Mouse (Mus musculus) liver, adult 10 weeks (tissue): ENCODE data around the gene Amdhd1. TPM values are rescaled to one million over a fixed set of nuclear protein-coding genes. Genes with fewer than 3 reads are reported as not detected.

ENCODE experiments used
- polyA plus RNA-seq: library from polyadenylated mRNA; stranded (reverse); fragments of 350-450 nt; fragmentation: Illumina TruSeq; extraction: RNeasy Lipid Tissue Mini Kit (QIAGEN cat#74804); gene quantifications from one replicate; pipeline ENCODE4 v1.2.3, GENCODE M21; 2014; ENCODE audit warnings: low read depth, low replicate concordance

Amdhd1 gene
- polyA plus RNA-seq, result 197 TPM

GRCm38 (mm10) chr10:93539775-93540430 is at the start of gene Amdhd1:
Gene Amdhd1 (minus strand): TSS chr10:93540033.

GRCm38 (mm10) chr10:93589281-93589848 is 49.5 kb upstream of the Amdhd1 start, which contains the start of gene Snrpf:
Gene Snrpf (minus strand): TSS chr10:93589706.

DNA sequence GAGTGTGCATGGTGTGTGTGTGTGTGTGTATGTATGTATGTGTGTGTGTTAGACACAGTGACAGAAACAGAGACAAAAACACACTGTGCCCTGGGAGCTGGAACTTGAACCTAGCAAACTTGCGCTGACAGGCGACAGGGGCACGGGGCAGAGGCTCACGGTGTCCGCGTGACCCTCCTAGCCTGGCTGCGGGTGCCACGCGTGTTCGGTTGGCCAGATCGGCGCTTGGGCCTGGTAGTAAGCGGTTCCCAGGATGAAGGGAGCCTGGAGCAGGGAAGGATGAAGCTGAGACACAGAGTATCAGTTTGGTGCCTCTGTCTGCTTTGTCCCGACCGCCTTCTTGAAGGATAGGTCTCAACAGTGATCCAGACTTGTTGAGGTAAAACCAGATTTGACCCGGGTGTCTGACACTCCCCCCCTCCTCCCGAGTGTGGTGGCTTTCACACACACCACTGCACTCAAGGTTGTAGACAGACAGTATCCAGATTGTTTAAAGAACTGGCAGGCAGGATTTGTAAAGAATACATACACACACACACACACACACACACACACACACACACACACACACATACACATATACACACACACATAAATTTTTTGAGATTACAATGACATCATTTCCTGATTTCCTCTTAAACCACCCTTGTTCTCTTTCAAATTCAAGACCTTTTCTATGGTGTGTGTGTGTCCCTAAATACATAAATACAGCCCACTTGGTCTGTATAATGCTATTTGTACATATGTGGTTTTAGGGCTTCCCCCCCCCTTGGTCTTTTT is 788 bp upstream of the Amdhd1 start, which contains the start of gene Ccdc38:
TSS of gene Ccdc38 (plus strand) at position 202 of the 780 bp plus-strand sequence.

DNA sequence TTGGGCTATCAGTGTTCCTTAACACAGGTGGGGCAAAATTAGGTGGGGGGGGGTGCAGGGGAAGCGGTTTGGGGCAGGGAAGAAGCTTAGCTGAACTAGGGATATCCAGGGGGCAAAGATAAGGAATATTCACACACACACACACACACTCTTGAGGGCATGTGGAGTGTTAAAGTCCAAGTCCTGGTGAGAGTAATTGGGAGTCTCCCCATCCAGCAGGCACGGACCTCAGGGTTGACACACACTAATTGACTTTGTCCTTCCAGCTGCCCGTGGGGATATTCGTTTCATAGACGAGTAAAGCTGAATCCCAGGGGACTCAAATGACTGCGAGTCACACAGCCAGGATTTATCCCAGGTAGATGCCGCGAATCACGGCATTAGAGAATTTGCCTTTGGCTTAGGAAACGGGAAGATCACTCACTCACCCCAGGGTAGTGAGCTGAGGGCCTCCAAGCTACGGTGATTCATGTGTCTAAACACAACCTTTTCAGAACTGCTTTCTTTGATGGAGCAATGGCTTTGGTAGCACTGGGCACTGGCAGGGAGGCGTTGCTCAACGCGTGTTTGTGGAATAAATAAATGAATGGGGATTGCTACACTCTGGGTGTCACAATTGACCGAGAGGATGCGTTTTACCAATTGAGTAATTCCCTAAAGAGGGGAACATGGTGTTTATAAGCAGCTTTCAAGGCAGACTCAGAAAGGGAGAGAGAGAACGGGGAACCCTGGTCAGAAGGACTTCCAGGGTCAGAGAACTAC is 51.6 kb downstream of the Amdhd1 start, which contains the start of gene Hal:
TSS of gene Hal (plus strand) at position 703 of the 762 bp plus-strand sequence.

Other genes starting within 250 kb of the Amdhd1 start
- 7.2 TPM for gene Elk3, start 228.9 kb downstream of the Amdhd1 start, polyA plus RNA-seq
- gene Lta4h, start 86.6 kb downstream of the Amdhd1 start, polyA plus RNA-seq, result 24.1 TPM
- gene Hal, start 51.3 kb downstream of the Amdhd1 start, polyA plus RNA-seq, result 236 TPM
- gene Ccdc38, start 599 bp upstream of the Amdhd1 start, polyA plus RNA-seq, result 0.64 TPM
- gene Snrpf, start 49.7 kb upstream of the Amdhd1 start, polyA plus RNA-seq, result 14.6 TPM
- gene Ntn4, start 100.6 kb upstream of the Amdhd1 start, polyA plus RNA-seq, result 6.9 TPM